Mouse (Mus musculus): ENCODE results near the gene Cd59b.

DNA sequence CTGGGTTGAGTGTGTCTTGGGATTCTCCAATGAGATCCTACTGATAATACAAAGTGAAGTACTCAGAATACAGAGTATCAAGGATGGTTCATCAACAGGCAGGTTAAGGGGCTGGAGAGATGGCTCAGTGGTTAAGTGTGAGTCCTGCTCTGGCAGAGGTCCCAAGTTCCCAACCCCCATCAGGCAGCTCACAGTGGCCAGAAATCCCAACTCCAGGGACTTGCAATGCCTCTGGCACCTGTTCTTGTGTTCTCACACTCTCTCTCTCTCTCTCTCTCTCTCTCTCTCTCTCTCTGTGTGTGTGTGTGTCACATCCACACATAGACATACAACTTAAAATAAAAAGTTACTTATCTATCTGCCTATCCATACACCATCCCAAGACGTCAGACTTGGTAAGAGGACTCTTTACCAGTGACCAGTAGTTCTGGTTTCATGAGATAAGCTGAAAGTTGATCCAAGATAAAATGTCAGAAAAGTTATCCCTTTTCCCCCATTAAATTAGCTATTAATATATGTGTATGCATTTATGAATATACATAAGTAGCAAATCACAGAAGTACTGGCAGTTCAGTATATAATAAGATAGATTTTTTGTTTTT, 25.1 kb upstream of the Cd59b start:
- TF ChIP-seq CTCF (IDR thresholded peaks at IDR 0.05; ENCODE audit: insufficient read depth, low read depth, low read length), result no peak
- TF ChIP-seq POLR2A (IDR thresholded peaks at IDR 0.05; ENCODE audit: insufficient read depth, low read depth, low read length), result no peak

Data from olfactory bulb, adult 2 months (tissue).